Mouse (Mus musculus): ENCODE data around the gene Mapk9. TPM values are rescaled to one million over a fixed set of nuclear protein-coding genes. Genes with fewer than 3 reads are reported as not detected.

The Mapk9 gene
- total and polyA plus RNA-seq, 3 experiments, result 43.1 to 52.8 TPM; not detected in 1

GRCm38 (mm10) chr11:49900043-49900442, 53.5 kb downstream of the Mapk9 start:
- H3K9ac ChIP-seq (ENCODE audit: control insufficient read depth, low read depth, low read length, poor library complexity, severe bottlenecking), result no peak overlapping the region
- H3K27me3 ChIP-seq (ENCODE audit: control insufficient read depth in 1 of 2, insufficient read depth in 2 of 2, low read length in 2 of 2), result no peaks in the 10 kb centered on the region
- no peak overlapping the region for H3K27ac ChIP-seq (ENCODE audit: control insufficient read depth, low read depth, low read length)
- TF ChIP-seq KAT2A (conservative IDR thresholded peaks at IDR 0.05; ENCODE audit: low read depth, low read length), result no peak
- TF ChIP-seq USF1 (IDR thresholded peaks at IDR 0.05; ENCODE audit: low read depth, low read length), result peak; percentile 80
- TF ChIP-seq POLR2AphosphoS5 (IDR thresholded peaks at IDR 0.05; ENCODE audit: borderline replicate concordance, low read depth, low read length), result no peak
- no peak for TF ChIP-seq JUND (IDR thresholded peaks at IDR 0.05; ENCODE audit: low read depth, low read length)
- TF ChIP-seq MYB (IDR thresholded peaks at IDR 0.05; ENCODE audit: low read depth, low read length), result peak; percentile 62
- no peak for TF ChIP-seq ZNF384 (IDR thresholded peaks at IDR 0.05; ENCODE audit: low read depth, low read length)
- TF ChIP-seq MAZ (IDR thresholded peaks at IDR 0.05; ENCODE audit: low read depth, low read length), result peak; percentile 57; the same call in 1 of the 2 replicates
- TF ChIP-seq UBTF (IDR thresholded peaks at IDR 0.05; ENCODE audit: borderline replicate concordance, insufficient read depth, low read depth, low read length), result no peak
- peak; percentile 33; the same call in 1 of the 2 replicates for TF ChIP-seq NELFE (IDR thresholded peaks at IDR 0.05; ENCODE audit: low read depth, low read length)
- 0 out of 2 replicates have a peak, but pooled peaks have one; percentile 44 for TF ChIP-seq MAX (IDR thresholded peaks at IDR 0.05; ENCODE audit: low read length)
- peak; percentile 69 for TF ChIP-seq TCF12 (IDR thresholded peaks at IDR 0.05; ENCODE audit: low read depth, low read length)
- TF ChIP-seq MXI1 (IDR thresholded peaks at IDR 0.05; ENCODE audit: low read depth, low read length), result peak; percentile 35
- TF ChIP-seq SMC3 (IDR thresholded peaks at IDR 0.05; ENCODE audit: low read depth, low read length), result 0 out of 2 replicates have a peak, but pooled peaks have one; percentile 6
- TF ChIP-seq MYC (IDR thresholded peaks at IDR 0.05; ENCODE audit: low read depth, low read length), result no peak
- TF ChIP-seq MEF2A (IDR thresholded peaks at IDR 0.05; ENCODE audit: extremely low read depth, insufficient replicate concordance, low read depth, low read length, poor library complexity, severe bottlenecking), result 0 out of 2 replicates have a peak, but pooled peaks have one; percentile 42
- no peak for TF ChIP-seq HCFC1 (IDR thresholded peaks at IDR 0.05; ENCODE audit: low read depth, low read length)
- TF ChIP-seq MAFK (IDR thresholded peaks at IDR 0.05; ENCODE audit: borderline replicate concordance, low read depth, low read length), result no peak
- TF ChIP-seq EP300 (IDR thresholded peaks at IDR 0.05; ENCODE audit: low read depth in 1 of 2, low read length in 2 of 2), result peak; percentile 80 to 82
- no peak for TF ChIP-seq E2F4 (IDR thresholded peaks at IDR 0.05; ENCODE audit: borderline replicate concordance, low read depth, low read length)
- TF ChIP-seq CTCF (IDR thresholded peaks at IDR 0.05 in 2 of 3, conservative IDR thresholded peaks at IDR 0.05 in 1 of 3; ENCODE audit: control insufficient read depth in 1 of 3, insufficient read depth in 1 of 3, low read depth in 2 of 3, low read length in 3 of 3, poor library complexity in 1 of 3, severe bottlenecking in 1 of 3), result no peak
- TF ChIP-seq TBP (IDR thresholded peaks at IDR 0.05; ENCODE audit: low read depth, low read length), result no peak
- peak; percentile 40; the same call in 1 of the 2 replicates for TF ChIP-seq BHLHE40 (IDR thresholded peaks at IDR 0.05; ENCODE audit: borderline replicate concordance, low read depth, low read length)
- no peak for TF ChIP-seq ZMIZ1 (IDR thresholded peaks at IDR 0.05; ENCODE audit: low read depth, low read length)
- no peak for TF ChIP-seq CHD1 (IDR thresholded peaks at IDR 0.05; ENCODE audit: low read depth, low read length)
- TF ChIP-seq CHD2 (IDR thresholded peaks at IDR 0.05; ENCODE audit: low read length), result no peak
- TF ChIP-seq TAL1 (IDR thresholded peaks at IDR 0.05; ENCODE audit: low read length), result peak; percentile 36
- TF ChIP-seq NRF1 (IDR thresholded peaks at IDR 0.05; ENCODE audit: insufficient read depth, low read depth, low read length, poor library complexity, severe bottlenecking), result no peak
- no peak for TF ChIP-seq GABPA (IDR thresholded peaks at IDR 0.05; ENCODE audit: low read depth, low read length)
- TF ChIP-seq RCOR1 (IDR thresholded peaks at IDR 0.05; ENCODE audit: low read depth, low read length), result peak; percentile 49; the same call in 1 of the 2 replicates
- TF ChIP-seq USF2 (IDR thresholded peaks at IDR 0.05; ENCODE audit: borderline replicate concordance in 1 of 2, insufficient read depth in 1 of 2, low read depth in 1 of 2, low read length in 2 of 2), result 0 out of 4 replicates have a peak, but pooled peaks of 1 of the 2 experiments have one; percentile 8
- no peak for TF ChIP-seq ZC3H11A (IDR thresholded peaks at IDR 0.05; ENCODE audit: low read depth, low read length)
- peak; percentile 70 for TF ChIP-seq ETS1 (IDR thresholded peaks at IDR 0.05; ENCODE audit: low read depth, low read length)
- TF ChIP-seq ZKSCAN1 (IDR thresholded peaks at IDR 0.05; ENCODE audit: low read depth, low read length), result no peak
- TF ChIP-seq ELF1 (IDR thresholded peaks at IDR 0.05; ENCODE audit: low read depth, low read length), result no peak
- TF ChIP-seq POLR2A (IDR thresholded peaks at IDR 0.05; ENCODE audit: control insufficient read depth in 1 of 2, insufficient read depth in 1 of 2, low read depth in 1 of 2, low read length in 2 of 2, poor library complexity in 1 of 2), result no peak
- TF ChIP-seq GATA1 (IDR thresholded peaks at IDR 0.05; ENCODE audit: low read depth, low read length), result peak; percentile 58
- no peak for TF ChIP-seq RAD21 (IDR thresholded peaks at IDR 0.05; ENCODE audit: low read depth, low read length)

More at GRCm38 (mm10) chr11:49900043-49900442, 53.5 kb downstream of the Mapk9 start:
- peak overlapping the region in 1 of 2 experiments; percentile 27; a peak in 1 of 4 replicates for H3K4me3 ChIP-seq (ENCODE audit: control insufficient read depth in 1 of 2, insufficient read depth in 1 of 2, low read depth in 2 of 2, low read length in 2 of 2)
- H3K4me1 ChIP-seq (ENCODE audit: control insufficient read depth in 1 of 2, insufficient read depth in 2 of 2, low read length in 2 of 2), result peaks cover 8 to 26% of the 10 kb centered on the region in 2 experiments
- DNase-seq (ENCODE audit: low read depth, low spot score), result peak; percentile 84
- no peaks in the 10 kb centered on the region for H3K9me3 ChIP-seq (replicated peaks; ENCODE audit: insufficient read depth, low read length)
- H3K79me2 ChIP-seq (ENCODE audit: control insufficient read depth, insufficient read depth, low read length, poor library complexity), result no peaks in the 10 kb centered on the region
- H3K36me3 ChIP-seq (ENCODE audit: control insufficient read depth in 1 of 2, insufficient read depth in 2 of 2, low read length in 2 of 2), result peaks cover 0 to 16% of the 10 kb centered on the region in 2 experiments; a peak in 2 of 4 replicates

Measured in MEL (cell line).